Mouse (Mus musculus): ENCODE data around the gene Ranbp6. TPM values are rescaled to one million over a fixed set of nuclear protein-coding genes. Genes with fewer than 3 reads are reported as not detected.

Gene Ranbp6
- total RNA-seq (2017), result 33.3 and 34.4 TPM in 2 replicates

DNA sequence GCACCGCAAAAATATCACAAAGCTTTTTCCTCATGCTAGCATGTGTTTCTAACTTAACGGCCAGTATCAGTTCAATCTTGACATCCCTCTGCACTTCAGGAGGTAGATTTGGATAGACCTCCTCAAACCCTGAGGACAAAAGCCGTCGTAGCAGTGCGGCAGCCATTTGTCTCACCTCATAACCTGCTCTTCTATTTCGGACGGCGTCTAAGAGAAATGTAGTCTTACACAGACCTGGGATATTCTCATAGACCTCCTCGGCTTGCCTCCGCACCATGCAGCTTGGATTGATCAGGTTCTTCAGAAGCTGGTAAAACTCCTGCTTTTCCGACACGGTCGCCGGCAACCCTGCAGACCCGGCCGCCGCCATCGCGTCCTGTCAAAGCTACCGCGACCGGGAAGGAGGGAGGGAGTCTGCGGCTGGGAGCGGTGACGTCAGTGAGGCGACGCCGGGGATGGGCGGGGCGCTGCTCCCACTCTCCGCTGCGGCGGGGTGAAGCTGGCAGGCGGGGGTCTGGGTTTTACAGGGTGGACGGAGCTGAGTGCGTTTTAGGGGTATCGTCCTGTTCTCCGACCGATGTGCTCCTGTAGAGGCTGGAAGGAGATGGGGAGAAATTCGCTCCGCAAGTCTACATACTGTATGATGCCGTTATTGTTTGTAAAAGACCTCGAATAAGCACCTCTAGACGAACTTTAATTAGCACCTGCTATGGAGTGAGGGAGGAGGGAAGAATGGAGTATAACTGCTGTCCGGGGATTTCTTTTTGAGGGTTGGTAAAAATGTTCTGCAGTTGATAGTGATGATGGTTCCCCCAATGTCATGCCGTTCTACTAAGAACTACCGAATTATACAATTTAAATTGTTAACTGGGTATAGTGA, at the start of gene Ranbp6:
Gene Ranbp6, minus strand, starts transcription at position 394 of the 880 bp plus-strand sequence.
- peak; percentile 98 for ATAC-seq (ENCODE audit: extremely low read depth, insufficient number of reproducible peaks, low FRiP score, poor library complexity, severe bottlenecking)

DNA sequence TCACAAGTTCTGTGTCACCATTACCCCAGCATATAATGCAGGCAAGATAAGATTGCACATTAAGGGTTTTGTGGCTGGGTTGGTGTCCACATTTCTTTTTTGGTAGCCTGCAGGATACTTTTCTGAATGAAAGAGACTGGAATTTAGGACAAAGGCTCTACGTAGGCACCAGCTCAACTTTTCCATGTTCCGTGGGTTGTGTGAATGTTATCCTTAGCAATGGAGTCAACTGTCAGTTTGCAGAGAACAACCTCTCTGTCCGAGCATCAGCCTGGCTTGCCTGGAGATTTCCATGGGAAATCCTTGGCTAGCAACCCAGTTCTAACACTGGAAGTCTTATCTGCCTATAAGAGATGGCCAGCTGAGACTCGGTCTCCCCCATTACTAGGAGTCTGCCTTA, 48.0 kb upstream of the Ranbp6 start:
- ATAC-seq (ENCODE audit: extremely low read depth, insufficient number of reproducible peaks, low FRiP score, poor library complexity, severe bottlenecking), result no peak

DNA sequence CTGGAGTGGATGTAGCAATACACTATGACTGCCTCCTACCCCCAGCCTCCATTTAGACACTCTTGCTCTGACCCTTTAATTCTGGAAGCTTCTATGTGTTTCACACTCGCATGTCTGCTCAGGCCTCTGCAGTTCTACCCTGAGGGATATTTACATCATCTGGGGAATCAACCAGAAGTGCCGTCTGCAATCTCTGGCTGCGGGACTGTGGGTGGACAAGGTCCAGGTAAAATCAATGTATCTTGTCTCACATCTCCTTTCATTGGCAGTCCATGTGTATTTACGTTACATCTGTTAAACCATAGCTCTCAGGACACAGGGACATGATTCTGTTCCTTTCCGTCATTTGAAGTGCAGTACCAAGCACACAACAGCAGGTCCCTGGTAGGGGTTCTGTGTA, 44.5 kb upstream of the Ranbp6 start:
- ATAC-seq (ENCODE audit: extremely low read depth, insufficient number of reproducible peaks, low FRiP score, poor library complexity, severe bottlenecking), result no peak

DNA sequence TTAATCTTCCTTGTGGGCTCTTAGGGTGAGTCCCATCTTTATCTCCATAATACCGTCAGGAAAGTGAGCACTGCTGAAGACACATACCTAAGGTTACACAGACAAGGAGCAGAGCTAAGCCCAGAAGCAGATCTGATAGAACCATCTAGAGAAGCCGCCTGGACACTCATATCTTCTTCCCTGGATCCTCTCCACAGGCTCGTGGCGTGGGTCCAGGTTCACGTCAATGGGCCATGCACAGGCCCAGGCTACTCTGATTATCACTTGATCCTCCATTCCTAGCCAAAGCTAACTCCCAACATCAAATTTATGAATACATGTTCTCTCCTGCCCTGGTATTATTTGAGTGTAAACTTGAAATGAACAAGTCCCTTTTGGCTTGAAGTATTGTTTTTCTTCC, 40.9 kb upstream of the Ranbp6 start:
- ATAC-seq (ENCODE audit: extremely low read depth, insufficient number of reproducible peaks, low FRiP score, poor library complexity, severe bottlenecking), result no peak

DNA sequence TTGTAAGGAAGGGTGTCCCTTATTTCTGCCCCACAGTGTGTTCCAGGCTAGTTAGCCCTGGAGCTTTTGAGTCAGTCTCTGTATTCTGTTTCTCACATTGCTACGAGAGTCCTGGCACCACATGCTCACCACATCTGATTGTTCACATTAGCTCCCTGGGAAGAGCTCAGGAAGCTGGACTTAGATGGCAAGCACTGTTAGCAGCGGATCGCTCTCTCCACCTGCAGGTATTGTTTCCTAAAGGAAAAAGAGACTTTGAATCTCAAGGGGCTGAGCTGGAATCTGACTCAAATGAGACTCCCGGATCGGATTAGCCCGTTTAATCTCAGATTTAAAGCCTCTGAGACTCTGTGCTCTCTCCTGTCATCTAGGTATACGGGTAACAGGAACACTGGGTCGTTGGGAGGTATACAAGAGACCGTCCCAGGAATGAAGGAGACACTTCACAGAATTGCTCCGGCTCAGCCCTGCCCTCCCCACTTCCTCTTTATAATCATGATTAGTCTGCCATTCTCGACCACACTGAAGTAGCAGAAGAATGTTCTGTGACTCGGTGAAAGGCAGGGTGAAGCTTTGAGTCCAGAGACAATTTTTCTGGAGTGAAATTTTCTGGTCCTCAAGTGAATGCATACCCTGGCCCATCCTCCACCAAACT, 38.4 kb upstream of the Ranbp6 start:
- ATAC-seq (ENCODE audit: extremely low read depth, insufficient number of reproducible peaks, low FRiP score, poor library complexity, severe bottlenecking), result no peak

DNA sequence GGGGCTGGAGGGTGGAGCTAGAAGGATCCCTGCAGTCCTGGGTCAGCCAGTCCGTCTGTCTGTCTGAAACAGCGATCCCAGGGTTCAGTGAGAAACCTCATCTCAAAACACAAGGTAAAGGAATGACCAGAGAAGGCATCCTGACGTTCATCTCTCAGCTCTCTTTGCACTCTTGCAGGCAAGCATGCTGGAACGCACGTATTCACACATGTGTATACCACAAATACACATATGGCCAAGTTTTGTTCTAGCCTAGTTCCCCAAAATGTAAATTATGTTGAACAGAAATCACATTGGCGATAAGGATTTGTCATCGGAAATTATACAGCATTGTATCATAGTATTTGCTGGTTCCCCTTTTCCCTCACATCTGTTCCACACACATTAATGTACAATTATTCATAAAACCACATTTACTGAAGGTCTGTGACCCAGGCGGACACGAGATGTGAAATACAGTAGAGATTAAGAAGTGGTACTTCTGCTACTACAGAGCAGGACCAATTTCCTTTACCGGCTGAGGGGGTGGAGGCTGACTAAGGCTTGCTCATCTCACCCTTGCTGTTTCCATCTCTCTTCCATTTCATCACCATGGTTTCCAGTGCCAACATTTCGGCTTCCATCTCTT, 37.3 kb upstream of the Ranbp6 start:
- ATAC-seq (ENCODE audit: extremely low read depth, insufficient number of reproducible peaks, low FRiP score, poor library complexity, severe bottlenecking), result no peak

DNA sequence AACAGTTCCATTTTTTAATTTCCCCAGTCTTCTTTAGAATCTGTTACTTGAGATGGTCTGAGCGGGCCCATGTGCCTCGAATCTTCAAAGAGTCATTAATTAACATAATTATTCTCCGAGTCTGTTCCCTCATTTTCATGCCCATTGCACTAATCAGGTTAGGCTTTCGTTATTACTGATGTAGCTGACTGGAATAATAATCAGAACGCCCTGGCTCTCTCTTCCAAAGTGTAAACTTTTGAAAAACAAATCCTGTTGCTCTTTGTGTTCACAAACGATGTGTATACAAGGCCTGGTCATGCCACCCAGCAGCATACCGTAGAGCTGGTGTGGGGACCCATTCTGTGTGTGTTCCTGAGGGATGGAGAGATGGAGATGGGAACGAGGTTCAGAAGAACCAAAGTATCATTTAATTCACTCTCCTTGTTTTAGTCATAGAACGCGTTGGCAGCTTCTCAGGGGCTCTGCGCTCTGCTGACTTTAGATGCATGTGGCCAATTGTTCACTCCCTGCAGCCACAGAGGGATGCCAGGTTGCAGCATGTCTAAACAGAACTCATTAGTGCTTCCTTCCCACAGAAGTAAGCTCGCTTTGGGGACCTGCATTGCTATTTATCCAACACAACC, 31.4 kb upstream of the Ranbp6 start:
- ATAC-seq (ENCODE audit: extremely low read depth, insufficient number of reproducible peaks, low FRiP score, poor library complexity, severe bottlenecking), result no peak

DNA sequence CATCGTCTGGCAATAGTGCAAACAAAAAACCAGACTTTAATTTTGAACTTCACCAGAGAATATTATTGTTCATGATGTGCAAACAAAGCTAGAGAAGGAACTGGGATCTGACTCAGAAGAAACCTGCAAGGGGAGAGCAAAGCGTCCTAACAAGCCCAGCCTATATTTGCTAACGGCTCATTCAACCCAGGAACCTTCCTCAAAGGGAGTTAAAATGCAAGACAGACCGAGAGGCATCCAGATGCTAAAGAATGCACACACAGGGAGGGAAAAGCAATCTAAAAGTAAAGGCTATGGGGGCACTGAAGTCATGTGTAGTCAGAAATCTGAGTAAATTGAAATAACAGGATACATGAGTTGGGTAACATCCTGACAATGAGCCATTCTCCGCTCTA, 30.9 kb upstream of the Ranbp6 start:
- no peak for ATAC-seq (ENCODE audit: extremely low read depth, insufficient number of reproducible peaks, low FRiP score, poor library complexity, severe bottlenecking)

DNA sequence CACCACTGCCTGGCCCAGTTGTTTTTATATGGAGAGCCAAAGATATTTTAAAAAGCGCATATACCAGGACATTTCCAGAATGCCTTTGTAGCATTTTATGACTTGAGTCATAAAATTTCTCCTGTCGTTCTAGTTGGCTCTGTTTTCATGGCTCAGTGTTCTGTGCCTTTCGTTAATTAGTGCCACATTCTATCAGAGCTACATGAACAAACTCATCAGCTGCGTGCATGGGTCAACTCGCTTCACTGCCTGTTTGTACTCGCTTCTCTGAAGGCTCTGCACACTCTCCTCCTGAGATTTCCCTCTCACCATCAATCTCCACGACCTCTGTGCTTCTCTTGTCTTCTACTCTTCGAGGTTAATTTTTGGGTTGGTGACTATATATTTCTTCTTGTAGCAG, 30.2 kb upstream of the Ranbp6 start:
- no peak for ATAC-seq (ENCODE audit: extremely low read depth, insufficient number of reproducible peaks, low FRiP score, poor library complexity, severe bottlenecking)

DNA sequence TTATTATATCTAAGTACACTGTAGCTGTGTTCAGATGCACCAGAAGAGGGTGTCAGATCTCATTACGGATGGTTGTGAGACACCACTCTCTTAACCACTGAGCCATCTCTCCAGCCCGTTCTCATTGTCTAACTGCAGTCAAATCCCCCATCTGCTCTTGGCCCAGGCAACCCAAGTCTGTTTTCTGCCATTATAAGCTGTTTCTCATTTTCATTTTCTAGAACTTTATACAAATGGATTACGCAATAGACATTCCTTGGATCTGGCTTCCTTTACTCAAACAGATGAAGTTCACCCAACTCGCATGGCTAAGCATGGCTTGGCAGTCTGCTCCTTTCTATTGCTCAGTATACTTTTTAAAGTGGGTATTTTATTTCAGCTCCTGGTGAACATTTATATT, 27.9 kb upstream of the Ranbp6 start:
- ATAC-seq (ENCODE audit: extremely low read depth, insufficient number of reproducible peaks, low FRiP score, poor library complexity, severe bottlenecking), result no peak

DNA sequence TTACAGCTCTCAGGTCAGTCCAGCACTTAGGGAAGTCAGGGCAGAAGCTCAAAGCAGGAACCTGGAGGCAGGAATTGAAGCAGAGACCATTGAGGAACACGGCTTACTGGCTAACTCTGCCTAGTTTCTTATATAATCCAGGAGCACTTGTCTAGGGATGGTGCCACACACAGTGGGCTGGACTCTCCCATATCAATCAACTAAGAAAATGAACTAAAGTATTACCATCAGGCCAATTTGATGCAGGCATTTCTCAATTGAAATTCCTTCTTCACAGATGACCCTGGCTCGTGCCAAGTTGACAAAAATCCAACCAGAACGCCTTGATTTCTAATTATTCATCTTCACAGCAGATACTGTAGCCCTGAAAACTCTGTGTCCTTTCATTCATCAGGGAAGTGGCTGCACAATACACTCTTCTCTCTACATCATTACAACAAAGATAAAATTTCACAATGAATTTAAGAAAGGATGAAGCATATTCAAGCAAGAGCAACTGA, 25.9 kb upstream of the Ranbp6 start:
- no peak for ATAC-seq (ENCODE audit: extremely low read depth, insufficient number of reproducible peaks, low FRiP score, poor library complexity, severe bottlenecking)

DNA sequence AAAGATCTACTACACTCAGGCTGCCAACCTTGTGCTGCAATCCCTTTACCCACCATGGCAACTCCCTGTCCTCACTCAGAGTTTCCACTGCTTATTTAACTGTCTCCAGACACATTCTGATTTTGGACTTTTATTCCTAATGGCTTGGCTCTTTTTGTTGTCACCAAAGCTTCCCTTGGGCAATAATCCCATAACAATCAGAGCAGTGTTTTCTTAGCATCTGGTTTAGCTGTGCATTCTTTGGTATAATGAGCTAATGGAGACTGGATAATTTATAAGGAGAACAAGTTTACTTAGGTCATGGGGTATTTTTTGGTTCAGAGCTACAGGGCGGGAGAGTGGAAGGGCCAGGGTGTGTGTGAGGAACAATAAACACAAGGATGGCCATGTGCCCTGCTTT, 25.4 kb upstream of the Ranbp6 start:
- ATAC-seq (ENCODE audit: extremely low read depth, insufficient number of reproducible peaks, low FRiP score, poor library complexity, severe bottlenecking), result no peak

DNA sequence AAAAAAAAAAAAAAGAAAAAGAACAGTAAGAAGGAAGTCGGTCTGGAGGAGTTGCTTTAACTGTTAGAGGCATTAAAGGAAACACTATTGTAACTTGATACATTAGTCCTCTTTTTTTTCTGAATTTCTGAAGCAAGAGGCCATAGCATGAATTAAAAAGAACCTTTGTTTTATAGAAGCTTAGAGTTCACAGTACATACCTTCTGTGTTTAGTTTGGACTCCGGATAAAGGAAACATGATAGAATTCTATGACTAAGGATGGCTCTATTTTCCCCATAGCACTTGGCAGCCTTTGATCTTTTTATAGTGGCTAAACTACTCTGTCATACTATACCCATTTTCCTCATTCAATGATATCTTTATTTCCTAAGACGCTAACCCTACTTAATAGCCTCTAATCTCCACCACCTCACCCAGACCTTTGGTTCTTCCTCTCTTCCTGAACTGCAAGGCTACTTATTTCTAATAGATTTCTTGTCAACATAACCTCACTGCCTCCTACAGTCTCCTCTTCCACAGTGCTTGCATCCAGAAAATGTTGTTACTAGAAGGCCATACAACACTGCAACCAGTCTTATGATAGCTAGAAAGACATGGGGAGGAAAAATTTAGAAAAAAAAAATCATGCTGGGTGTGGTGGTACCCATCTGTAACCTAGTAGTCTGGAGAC, 22.7 kb upstream of the Ranbp6 start:
- no peak for ATAC-seq (ENCODE audit: extremely low read depth, insufficient number of reproducible peaks, low FRiP score, poor library complexity, severe bottlenecking)

DNA sequence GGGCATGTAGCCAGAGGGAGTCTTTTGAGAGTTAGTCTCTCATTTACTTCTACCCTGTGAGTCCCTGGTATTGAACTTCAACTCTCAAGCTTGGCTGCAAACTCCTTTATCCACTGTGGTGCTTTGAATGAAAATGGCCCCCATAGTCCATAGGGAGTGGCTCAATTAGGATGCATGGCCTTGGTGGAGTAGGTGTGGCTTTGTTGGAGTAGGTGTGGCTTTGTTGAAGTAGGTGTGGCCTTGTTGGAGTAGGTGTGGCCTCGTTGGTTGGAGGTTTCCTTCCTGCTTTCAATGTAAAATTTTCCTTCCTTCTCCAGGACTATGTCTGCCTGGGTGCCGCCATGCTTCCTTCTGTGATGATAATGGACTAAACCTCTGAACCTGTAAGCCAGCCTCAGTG, 18.1 kb upstream of the Ranbp6 start:
- no peak for ATAC-seq (ENCODE audit: extremely low read depth, insufficient number of reproducible peaks, low FRiP score, poor library complexity, severe bottlenecking)

DNA sequence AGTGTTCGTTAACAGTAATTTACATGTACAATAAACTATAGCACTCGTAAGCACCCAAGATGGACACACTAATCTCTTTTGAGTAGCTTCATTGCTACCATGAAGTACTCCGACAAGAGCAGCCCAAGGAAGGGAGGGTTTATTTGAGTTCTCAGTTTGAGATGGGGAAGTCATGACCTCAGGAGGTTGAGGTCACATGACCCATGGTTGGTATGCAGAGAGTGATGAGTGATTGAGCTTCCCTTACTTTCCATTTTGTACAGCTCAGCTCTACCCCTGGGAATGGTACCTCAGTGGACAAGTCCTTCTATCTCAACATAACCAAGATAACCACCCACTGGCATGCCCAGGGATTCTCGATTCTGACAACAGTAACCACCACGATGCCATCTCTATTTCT, 15.8 kb upstream of the Ranbp6 start:
- ATAC-seq (ENCODE audit: extremely low read depth, insufficient number of reproducible peaks, low FRiP score, poor library complexity, severe bottlenecking), result no peak

DNA sequence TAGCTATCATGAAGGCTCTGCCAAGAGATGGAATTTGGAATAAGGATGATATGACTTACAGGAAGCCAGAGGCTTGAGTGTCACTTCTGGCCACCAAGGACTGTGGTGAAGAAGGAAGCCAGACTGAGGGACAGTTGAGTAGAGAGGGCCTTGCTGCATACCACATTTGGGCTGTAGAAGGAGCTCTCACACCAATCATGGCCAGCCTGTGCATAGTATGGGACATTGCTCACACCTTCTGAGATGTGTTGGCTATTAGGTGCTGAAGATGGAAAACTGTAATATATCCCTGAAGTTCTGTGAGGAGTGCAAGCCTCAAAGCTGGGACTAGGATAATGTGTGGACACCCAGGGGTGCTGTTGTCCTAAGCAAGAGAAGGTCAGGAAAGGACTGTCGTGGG, 13.9 kb upstream of the Ranbp6 start:
- no peak for ATAC-seq (ENCODE audit: extremely low read depth, insufficient number of reproducible peaks, low FRiP score, poor library complexity, severe bottlenecking)

DNA sequence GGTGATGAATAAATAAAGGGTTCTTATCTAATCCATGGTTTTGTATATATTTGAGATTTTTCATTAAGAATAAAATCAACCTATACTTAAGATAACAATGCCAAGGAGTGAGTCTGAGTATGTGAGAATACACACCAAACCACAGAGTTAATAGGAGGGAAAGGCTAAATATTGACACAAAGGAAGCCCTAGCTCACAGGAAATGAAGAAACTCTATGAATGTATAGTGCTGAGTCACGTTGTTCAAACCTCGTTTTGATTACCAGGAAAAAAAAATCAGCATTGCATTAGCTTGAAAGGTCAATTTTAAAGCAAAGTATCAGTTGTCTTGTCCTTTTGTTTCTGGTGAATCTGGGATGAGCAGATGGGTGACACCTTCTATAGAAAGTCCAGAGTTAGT, 12.2 kb upstream of the Ranbp6 start:
- ATAC-seq (ENCODE audit: extremely low read depth, insufficient number of reproducible peaks, low FRiP score, poor library complexity, severe bottlenecking), result no peak

DNA sequence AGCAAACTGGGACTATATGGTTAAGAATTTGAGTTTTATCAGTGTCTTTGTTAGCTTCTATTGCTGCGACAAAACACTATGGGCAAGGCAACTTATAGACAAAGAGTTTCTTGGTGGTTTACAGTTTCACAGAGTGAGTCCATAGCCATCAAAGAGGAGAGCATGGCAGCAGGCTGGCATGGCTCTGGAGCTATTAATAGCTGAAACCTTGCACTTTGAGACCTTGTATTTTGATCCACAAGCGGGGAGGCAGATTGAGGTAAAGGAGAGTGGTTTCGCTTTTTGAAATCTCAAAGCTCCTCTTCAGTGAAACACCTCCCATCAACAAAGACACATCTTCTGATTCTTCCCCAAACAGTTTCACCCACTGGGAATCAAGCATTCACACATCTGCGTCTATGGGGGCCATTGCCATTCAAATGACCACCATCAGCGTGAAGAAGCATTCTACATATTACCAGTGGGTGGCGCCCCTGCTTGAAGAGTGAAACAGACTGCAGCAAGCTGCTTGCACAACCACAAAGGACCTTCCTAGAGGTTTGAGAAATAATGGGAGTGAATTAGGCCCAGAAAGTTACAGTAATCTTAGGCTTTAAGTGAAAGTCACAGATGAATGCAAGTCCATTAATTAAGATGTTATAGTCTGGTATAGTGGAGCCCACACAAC, 11.4 kb upstream of the Ranbp6 start:
- ATAC-seq (ENCODE audit: extremely low read depth, insufficient number of reproducible peaks, low FRiP score, poor library complexity, severe bottlenecking), result no peak

Data from neutrophil, adult 5-6 weeks (primary cell).